Mouse (Mus musculus): Measurements from ENCODE around the gene Cers3.
A peak's percentile ranks its signal among the peaks of the same experiment; 100 is the strongest.

The Cers3 gene

DNA sequence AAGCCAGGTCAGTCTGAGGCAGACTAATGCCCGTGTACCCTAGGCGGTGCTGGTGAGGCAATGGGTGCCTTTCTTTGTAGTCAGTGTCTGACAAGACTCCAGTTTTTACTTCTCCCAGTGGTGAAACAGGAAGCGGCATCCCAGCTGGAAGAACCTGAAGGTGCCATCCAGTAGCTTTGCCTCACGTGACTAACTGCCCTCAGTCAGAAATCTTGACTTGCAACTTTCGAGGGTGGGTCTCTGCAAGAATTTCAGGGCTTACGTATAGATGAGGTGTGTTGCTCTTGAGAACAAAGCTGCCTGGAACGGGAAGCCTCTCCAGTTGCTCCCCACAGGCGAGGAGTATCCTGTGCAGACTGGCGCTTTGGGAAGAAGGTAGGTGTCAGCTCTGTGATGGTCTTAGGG lies at the start of gene Cers3:
Gene Cers3 (plus strand): TSS at position 128 of the 405 bp plus-strand sequence.
- no peak for DNase-seq

DNA sequence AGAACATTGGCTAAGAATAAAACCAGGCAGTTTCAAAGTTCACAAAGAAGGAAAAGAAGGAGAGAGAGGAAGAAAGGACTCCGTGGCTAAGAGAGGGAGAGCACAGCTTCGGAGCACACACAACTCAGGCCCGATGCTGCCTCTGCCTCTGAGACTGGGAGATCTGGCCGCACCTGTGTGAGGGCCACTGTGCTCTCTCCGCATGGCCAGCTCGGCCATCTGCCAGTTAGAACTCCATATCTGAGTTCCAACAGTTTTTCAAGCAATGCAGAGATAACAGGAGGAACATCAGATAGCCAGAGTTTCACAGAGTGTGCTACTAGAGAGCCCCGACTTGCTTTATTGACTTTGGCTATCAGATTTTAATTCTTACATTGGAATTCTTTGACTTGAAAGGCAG lies 48.8 kb upstream of the Cers3 start:
- peak in 1 of 2 experiments; percentile 17 for DNase-seq

DNA sequence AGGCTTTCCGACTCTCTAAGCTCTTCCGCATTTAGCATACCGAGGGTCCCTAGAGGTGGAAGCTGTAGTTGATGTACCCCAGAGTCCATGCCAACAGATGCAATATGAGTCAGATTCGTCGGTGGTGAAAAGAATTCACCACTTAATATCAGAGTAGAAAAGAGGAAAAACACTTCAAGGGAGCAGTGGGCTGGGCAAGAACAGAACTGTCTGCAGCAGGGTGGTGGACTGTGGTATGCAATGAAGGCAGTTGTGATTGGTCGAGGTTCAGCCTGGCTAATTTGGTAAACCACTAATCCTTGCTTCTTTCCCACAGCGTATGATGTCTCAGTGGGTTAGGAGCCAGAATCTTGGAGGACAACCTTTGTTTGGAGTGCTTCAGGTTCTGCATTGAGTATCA lies 40.6 kb upstream of the Cers3 start:
- DNase-seq = no peak

DNA sequence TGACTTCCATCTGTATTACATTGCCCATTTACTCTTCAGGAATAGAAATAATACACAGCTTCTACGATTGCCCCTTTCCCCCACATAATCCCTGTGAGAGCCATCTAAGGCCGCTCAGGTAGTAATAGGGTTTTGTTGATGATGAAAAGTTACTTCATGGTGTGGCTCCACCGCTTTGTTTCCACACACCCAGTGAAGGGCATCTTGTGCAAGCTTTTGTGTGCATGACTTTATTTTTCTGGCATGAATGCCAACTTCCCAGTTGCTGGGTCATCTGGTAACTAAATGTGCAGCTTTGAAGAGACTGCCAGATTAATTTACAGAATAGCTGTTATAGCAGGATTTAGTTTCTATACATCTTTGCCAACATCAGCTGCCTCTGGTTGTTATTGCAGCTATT lies 38.7 kb upstream of the Cers3 start:
- no peak for DNase-seq

DNA sequence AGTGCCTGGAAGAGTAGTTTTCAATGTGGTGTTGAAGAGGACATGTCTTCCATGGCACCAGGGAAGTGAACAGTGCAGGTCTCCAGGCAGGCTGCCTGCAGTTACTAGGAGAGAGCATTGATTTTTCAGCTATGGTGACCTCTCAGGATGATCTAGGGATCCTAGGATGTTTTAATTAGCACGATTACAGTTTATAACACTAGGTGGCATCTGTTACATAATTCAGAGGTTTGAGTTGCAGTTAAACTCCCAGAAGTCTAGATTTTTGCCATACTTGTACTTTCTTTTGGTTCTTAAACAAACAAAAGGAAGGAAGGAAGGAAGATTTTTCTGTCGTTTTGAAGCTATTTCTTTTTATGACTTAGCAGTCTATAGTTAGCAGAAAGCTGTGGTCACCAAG lies 32.1 kb upstream of the Cers3 start:
- DNase-seq = no peak

DNA sequence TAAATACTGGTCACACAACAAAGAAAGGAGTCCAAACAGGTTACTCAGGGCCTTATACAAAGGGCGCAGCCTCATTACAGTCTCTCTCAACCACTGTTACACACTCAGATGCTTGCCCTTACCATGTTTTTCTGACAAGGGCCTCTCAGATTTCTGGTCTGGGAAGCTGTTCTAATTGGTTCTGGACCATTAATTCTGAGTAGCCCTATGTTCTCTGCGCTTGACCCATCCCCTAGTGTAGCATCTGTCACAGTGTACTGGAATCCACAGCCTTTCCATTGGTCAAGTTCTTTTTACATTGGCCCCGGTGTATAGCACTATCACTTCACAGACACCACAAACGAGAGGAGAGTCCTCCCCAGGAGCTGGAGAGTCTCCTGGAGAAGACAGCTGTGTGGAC lies 18.8 kb upstream of the Cers3 start:
- DNase-seq = no peak

DNA sequence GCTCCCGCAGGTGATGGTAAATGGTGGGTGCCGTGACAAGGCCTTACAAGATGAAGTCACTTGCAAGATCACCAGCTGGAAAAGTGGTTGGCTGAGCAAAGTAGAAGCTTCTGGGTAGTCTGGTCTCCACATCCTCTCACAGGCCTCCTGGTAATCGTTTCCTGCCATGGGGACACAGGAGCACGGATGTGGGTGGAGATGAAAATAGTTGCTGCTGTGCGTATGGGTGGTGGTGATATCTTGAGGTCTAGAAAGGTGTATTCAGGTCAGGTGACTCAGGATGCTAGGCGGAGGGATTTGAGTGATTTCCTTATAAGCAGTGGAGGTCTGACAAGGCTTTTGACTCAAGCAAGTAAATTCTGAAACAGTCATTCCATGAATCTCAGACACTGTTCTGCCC lies 18.4 kb upstream of the Cers3 start:
- no peak for DNase-seq

DNA sequence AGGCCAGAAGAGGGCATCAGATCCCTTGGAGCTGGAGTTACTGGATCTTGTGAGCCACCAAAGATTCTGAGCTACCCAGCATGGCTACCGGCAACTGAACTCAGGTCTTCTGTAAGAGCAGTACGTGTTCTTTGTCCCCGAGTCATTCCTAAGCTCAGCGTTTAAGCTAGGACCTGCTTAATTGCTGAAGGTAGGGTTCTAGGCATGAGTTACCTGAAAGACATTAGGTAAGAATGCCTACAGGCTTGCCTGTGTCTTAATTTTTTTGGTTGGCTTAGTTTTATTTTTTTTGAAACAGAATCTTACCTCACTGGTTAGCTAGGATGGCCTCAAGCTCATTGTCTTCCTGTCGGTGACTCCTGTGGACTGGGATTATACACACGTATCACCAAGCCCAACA lies 15.2 kb upstream of the Cers3 start:
- no peak for DNase-seq

DNA sequence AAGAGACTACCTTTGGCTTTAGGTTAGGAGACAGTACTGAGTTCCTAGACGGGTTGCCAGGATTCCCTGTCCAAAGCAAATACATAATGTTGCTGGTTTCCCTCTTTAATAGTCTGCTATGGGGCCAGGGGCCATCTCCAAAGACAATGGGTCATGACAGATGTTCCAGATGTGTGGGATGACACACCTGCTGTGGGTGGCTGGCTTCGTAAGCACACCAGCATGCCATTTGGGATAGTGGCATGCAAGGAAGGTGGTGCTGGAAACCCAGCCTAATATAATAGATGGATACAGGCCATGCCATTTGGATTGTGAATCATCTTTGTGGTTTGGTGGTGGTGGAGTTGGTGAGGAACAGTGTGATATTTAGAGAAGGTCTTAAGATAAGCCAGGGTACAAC lies 14.1 kb upstream of the Cers3 start:
- no peak for DNase-seq

DNA sequence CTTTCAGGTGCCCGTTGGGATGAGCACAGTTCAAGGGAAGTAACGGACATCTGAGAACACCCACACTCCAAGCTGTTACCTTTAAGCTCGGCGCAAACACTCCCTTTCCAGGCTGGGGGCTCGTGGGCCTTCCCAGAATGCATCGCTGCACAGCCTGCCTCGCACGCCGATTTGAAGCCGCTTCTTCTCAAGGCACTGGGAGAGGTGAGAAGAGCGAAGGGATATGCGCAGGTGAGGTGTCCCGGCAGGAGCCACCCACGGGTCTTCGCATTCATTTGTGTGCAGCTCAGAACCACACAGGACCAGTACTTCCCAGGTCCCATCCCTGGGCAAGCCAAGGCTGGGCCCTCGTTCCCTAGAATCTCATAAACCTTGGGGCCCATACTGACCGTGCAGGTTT lies 9.9 kb upstream of the Cers3 start:
- no peak for DNase-seq

DNA sequence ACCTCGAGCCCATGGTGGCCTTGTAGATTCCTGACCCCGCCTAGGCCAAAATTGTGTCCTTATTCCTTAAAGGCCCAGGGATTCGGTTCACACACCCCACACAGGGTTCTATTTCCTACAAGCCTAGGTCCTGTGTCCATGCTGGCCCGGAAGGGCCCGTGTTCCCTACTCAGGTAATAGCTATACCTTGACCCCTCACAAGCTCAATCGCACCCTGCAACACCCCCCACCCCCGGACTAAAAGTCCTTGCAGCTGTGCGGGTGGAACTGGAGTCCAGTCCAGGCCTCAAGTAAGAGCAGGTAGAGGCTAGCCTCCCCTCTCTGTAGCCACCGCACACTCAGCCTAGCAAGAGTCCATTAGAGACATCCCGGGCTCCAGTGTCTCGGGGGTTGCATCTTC lies 9.4 kb upstream of the Cers3 start:
- no peak for DNase-seq

DNA sequence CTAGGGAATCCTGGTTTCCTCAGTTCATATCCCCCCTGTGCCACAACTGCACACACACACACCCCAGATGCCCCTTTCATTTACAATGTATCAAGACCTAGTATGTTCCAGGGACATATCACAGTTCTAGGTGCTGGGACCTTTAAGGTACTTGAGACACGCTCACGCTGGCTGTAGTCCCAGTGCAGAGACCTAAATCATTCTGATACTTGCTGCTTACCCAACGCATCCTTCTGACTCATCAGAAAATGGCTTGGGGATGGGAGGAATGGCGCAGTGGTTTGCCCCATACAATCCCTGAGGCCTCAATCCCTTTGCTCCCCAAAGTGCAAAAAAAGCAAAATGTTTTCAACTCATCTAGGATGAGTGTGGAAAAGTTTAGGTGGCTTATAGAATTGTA lies 8.8 kb upstream of the Cers3 start:
- DNase-seq = no peak

DNA sequence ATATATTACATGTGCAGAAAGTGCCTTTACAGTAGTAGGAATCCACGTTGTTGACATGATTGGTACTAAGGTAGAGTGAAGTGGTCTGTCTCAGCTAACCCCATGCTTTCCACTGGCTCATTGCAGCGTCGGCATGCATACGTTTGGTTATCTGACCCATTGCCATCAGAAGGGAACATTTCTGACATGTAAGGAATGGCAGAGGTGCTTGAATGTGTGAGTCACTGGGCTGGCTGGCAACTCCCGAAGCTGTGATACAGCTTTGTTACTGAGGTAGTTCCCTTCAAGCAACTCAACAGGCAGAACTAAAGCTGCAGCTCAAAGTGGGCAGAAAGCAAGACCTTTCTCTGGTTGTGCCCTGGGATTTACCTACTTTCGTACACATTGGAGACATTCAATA lies 8.3 kb upstream of the Cers3 start:
- no peak for DNase-seq

DNA sequence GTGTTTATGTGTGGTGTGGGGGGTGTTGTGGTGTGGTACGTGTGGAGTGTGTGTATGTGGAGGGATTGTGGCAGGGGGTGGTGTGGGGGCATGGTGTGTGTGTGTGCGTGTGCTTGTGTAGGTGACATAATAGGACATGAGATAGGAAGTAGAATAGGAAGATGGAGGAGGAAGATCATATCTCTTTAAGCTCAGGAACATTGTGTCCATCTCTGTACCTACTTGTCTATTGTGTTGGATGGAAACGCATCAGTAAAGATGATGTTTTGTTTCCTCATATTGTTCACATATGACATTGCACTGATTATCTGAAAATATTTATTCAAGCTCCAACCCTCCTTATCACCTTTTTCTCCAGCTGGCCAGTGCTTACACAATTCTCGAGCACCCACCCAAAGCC lies 5.9 kb upstream of the Cers3 start:
- DNase-seq = no peak

DNA sequence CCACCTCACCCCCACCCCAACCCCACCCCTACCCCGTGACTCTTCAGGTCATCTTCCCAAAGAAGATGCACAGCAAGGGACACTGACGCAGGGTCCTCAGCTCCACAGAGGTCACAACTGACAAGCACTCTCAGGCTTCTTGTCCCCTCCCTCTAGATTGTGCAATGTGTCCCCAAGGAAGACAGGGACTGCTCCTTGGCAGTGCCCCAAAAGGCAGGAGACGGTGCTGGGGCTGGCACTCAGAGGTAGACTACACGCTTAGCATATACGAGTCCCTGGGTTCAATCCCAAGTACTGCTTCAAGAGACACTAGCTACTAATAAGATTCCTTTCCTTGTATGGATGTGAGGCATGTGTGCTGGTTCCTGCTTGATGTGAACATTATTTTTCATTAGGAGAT lies 2.3 kb upstream of the Cers3 start:
- DNase-seq = no peak

DNA sequence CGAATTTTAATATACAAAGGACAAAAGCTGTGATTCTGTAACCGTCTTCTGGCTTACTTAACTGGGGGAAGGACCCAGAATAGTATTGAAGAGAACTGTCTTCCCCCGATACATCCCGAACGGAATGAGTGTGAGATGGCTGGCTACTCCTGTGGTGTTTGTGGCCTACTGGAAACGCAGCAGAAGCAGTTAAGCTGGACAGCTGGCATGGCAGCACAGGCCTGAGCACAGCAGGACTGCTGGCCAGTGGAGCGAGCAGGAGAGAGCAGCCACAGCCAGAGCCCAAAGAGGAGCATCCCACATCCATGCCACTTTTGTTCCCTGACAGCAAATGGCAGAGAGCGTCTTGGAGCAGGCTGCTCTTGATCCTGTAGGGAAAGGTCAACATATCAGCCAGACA lies 1.9 kb upstream of the Cers3 start:
- DNase-seq = peak in 1 of 2 experiments; percentile 7

DNA sequence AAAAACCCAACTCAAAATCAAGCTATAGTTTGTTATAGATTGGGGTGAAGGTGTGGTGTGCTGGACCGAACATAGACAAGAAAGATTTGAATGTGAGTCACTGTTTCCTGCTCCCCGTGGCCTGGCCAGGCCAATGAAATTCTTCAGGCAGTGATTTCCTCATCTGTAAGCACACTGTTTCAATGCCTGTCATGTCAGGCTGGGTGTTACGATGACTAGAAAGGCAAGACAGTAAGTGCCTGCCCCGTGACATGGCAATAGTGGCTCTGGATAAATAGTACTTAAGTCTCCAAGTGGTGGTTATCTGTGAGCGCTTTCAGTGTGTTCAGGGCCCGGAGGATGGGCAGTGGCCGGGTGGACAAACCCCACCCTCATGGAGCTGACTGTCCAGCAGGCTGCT lies 3.7 kb downstream of the Cers3 start:
- DNase-seq = no peak

DNA sequence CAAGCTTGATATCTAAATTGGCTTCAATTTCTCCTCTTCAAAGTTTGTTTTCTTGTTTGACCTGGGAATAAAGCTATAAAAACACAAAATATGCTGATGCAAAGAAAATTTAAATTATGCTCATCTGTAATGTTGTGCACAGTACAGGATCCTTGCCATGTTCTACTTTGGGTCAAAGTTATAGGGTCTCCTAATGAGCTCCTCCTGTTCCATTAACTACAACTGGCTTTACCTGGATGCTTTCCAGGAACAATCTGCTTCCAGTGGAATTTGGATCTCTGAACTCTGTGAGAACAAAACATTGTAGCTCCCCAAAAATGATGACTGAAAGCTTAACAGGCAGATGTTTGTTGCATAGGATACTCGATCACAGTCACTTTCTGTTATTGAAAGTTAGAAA lies 6.7 kb downstream of the Cers3 start:
- DNase-seq = no peak

DNA sequence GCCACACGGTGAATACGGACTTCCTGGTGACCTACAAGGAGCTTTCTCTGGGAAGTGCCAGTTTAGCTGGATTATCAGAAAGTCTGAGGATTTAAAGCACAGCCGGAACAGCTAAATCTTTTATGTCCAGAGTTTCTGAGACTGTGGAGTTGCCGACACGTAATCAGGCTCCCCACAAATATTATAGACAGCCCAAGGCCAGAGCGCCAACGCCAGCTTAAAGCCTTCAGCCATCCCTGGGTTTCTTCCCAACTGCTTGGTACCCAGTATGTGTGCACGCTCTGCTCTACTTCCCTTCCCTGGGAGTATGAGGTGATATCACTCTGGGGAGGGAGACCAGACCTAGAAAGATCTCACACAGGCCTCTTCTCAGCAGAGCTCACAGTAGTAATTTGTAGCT lies 10.5 kb downstream of the Cers3 start:
- DNase-seq = no peak

DNA sequence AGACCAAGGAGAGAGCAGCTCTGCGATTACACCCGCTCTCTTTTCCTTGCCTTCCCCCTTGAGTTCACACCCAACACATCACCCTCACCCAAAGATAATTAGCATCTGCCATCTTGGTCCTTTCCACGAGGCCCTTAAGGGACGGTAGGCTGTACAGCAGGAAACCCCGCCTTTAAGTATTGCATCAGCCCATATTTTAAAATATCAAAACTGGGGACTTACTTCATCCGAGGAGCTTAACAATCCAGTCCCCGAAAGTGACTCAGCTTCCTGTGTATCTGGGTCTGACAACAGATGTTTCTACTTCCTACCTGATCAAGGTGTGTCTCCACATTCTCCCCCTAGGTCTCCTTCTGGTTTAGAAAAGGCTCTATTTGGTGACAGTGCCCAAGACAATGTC lies 12.3 kb downstream of the Cers3 start:
- no peak for DNase-seq

DNA sequence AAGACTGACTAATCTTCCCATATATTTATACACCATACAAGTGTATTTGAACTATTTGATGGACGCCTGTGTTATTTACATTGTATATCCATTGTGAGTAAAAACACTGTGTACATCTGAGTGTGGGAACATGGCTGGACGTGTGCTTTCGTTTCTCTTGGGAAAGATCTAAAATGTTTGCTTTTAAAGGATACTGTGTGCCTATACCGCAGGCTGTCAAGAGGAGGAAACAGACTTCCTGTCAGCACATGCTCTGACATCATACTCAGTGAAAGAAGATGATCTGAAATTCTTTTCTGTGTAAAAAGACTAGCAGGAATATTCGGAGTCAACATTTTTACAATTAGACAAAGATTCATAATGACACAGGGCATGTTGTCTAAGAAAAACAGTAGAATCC lies 26.6 kb downstream of the Cers3 start:
- no peak for DNase-seq

DNA sequence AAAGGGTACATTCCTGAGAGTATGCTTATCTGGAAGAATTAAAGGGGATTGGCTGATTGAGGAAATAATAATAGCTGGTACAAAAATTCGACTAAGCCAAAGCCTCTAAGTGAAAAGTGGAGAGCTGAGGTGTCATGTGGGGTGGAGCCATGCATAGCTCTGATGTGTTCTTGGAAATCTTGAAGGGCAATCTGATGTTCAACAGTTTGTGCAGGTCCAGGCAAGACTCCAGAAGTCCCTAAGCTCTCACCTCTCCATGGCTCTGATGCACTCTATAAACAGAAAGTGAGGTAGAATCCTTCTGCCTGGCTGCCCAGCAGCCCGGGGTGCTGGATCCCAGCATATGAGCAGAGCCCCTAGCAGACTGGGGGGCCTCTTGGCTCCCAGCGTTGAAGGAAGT lies 27.4 kb downstream of the Cers3 start:
- no peak for DNase-seq

DNA sequence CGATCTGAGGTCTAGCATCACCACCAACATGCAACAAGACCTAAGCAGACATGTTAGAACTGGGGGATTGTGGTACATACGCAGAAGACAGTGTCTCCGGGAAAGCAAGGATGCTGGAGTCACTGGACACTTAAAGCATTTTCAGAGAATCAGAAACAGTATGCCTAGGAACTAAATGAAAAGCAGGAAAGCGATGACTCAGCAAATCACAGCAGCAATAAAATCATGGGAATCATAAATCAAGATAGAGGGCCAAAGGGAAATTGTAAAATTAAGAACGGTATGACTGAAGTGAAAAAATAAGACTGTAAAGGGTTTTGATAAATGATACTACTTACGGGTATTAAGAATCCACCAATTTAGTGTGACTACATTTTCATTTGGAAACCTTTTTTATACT lies 27.9 kb downstream of the Cers3 start:
- no peak for DNase-seq

DNA sequence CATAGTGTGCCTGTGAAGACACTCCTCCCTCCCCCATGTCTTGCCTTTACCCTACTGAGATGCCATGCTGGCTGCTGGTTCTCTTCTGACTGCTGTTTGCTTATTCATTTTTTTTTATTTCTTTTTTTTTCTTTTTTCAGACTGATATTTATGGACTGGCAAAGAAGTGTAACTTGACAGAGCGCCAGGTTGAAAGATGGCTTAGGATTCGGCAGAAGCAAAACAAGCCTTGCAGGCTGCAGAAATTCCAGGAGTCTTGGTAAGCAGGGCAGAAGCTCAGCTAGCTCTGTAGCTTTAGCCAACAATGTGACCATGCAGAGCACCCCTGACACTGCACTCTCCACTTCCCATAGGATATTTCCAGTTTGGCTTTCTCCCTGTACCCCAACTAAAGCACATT lies 36.1 kb downstream of the Cers3 start:
- DNase-seq = no peak

DNA sequence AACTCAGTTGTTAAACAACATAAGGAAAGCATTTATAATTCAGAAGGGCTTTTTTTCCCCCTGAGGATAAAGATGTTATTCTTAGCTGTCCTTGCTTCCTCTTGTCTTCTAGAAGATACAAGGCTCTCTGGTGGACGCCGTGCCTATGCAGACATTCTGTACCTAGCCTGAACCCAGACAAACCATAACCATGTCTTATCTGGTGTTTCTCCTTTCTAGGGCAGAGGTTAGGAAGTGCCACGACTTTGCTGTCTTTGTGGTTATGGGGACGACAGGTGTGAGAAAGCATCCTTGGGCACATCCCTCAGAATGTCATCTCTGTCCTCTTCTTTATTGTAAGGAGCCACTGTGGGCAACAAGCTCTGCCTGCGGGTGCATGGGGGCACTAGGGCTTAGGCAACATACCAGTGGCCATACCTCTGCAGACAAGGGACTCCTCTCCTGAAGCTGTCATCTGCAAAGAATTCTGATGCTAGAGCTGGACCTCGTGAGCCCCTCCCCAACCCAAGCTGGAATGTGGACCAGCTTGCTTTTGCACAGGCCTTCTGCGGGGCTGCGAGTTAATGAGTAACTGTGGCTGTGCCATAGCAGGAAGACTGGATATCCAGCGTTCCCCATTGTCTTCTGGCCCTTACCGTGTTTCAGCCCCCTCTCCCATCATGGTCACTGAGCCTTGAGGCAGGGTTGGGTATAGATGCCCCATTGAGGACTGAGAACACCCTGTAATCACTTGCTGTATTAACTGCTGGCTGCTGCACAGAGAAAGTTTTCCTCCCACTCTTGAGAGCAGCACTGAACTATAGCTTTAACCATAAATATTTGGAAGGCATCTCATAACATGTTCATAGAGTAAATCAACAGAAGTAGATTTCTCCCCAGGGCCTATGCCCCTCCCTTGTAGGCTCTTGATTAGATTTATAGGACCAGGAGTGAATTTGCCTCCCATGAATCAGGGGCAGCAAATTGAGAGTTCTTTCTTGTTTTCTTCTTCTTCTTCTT lies 36.9 kb downstream of the Cers3 start:
- DNase-seq = no peak
